Mouse (Mus musculus) brain, embryonic 14.5 days (tissue): ENCODE data around the gene Phkg2. TPM values are rescaled to one million over a fixed set of nuclear protein-coding genes. Genes with fewer than 3 reads are reported as not detected.
"Not testable (repeated sequence)": the region's sequence is repeated elsewhere in the genome, so short reads cannot be mapped to it uniquely, and the experiment has no call there.

Source experiments
- DNase-seq: peaks from one replicate; pipeline ENCODE4 v3.0.0-alpha.2; 2011; ENCODE audit warnings: low read depth
- CTCF ChIP-seq: fragments of 200-500 bp; IDR thresholded peaks from 2 replicates; pipeline ENCODE4 v1.5.1; 2012; ENCODE audit warnings: inconsistent platforms, mild to moderate bottlenecking, moderate library complexity, borderline replicate concordance; ENCODE audit not compliant: insufficient read depth, insufficient read length; ENCODE audit errors: extremely low read depth
- POLR2A ChIP-seq: fragments of 200-500 bp; IDR thresholded peaks from 2 replicates; pipeline ENCODE4 v1.6.1; 2012; ENCODE audit warnings: mild to moderate bottlenecking, inconsistent platforms, borderline replicate concordance; ENCODE audit not compliant: poor library complexity, insufficient read depth, insufficient read length, severe bottlenecking; ENCODE audit errors: extremely low read depth
- polyA plus RNA-seq: library from polyadenylated mRNA; depleted of rRNA; stranded (reverse); fragments of >200 nt; gene quantifications from 2 replicates; pipeline ENCODE4 v1.2.3, GENCODE M21; 2012

Phkg2 gene
- polyA plus RNA-seq, 1 experiment: 108 TPM

- TF ChIP-seq POLR2A (no peak), CTCF (no peak)
- no peak for DNase-seq
Observed at GRCm38 (mm10) chr7:127607150-127607549, 34.0 kb downstream of the Phkg2 start.

GRCm38 (mm10) chr7:127611011-127611410 is 37.9 kb downstream of the Phkg2 start:
- no peak for DNase-seq
- TF ChIP-seq CTCF (no peak), POLR2A (no peak)

- no peak for TF ChIP-seq CTCF
- TF ChIP-seq POLR2A: no peak
- no peak for DNase-seq
Observed at GRCm38 (mm10) chr7:127611561-127611960, 38.4 kb downstream of the Phkg2 start.

- no peak for TF ChIP-seq CTCF
- no peak for TF ChIP-seq POLR2A
- no peak for DNase-seq
Observed at GRCm38 (mm10) chr7:127613501-127613900, 40.4 kb downstream of the Phkg2 start.

- TF ChIP-seq CTCF: no peak
- TF ChIP-seq POLR2A: no peak
- DNase-seq: no peak
Observed at GRCm38 (mm10) chr7:127614091-127614490, 41.0 kb downstream of the Phkg2 start.

GRCm38 (mm10) chr7:127614511-127614890 is 41.4 kb downstream of the Phkg2 start:
- no peak for TF ChIP-seq POLR2A
- TF ChIP-seq CTCF: no peak
- DNase-seq: peak; percentile 32

- peak; percentile 95 for DNase-seq
- TF ChIP-seq POLR2A: no peak
- no peak for TF ChIP-seq CTCF
Observed at GRCm38 (mm10) chr7:127614891-127615843, 42.0 kb downstream of the Phkg2 start, which contains the start of gene Zfp629. Zfp629 (minus strand) TSS chr7:127615797.

- DNase-seq: no peak
- no peak for TF ChIP-seq POLR2A
- TF ChIP-seq CTCF: no peak
Observed at GRCm38 (mm10) chr7:127616336-127616735, 43.2 kb downstream of the Phkg2 start.

GRCm38 (mm10) chr7:127616881-127617280 is 43.7 kb downstream of the Phkg2 start:
- TF ChIP-seq CTCF: no peak
- no peak for TF ChIP-seq POLR2A
- DNase-seq: no peak

- DNase-seq: peak; percentile 42
- TF ChIP-seq POLR2A (no peak), CTCF (no peak)
Observed at GRCm38 (mm10) chr7:127617962-127618361, 44.8 kb downstream of the Phkg2 start.

GRCm38 (mm10) chr7:127618402-127618801 is 45.3 kb downstream of the Phkg2 start:
- not testable (repeated sequence) for DNase-seq

- TF ChIP-seq CTCF: no peak
- no peak for TF ChIP-seq POLR2A
- no peak for DNase-seq
Observed at GRCm38 (mm10) chr7:127626039-127626438, 52.9 kb downstream of the Phkg2 start.

GRCm38 (mm10) chr7:127626471-127626870 is 53.3 kb downstream of the Phkg2 start:
- no peak for DNase-seq

GRCm38 (mm10) chr7:127628646-127629045 is 55.5 kb downstream of the Phkg2 start:
- TF ChIP-seq CTCF: no peak
- no peak for TF ChIP-seq POLR2A

More at GRCm38 (mm10) chr7:127626471-127626870, 53.3 kb downstream of the Phkg2 start:
- TF ChIP-seq CTCF (no peak), POLR2A (no peak)

More at GRCm38 (mm10) chr7:127628646-127629045, 55.5 kb downstream of the Phkg2 start:
- DNase-seq: no peak
